Mouse (Mus musculus) testis, adult 2 months (tissue): ENCODE results near the gene Fbln7. TPM values are rescaled to one million over a fixed set of nuclear protein-coding genes. Genes with fewer than 3 reads are reported as not detected.

Experiments used
- H3K27ac ChIP-seq: fragments of 200-500 bp; 2 replicates; pipeline ENCODE4 v1.5.1; 2012; ENCODE audit warnings: low read depth, low read length; ENCODE audit not compliant: control insufficient read depth, insufficient read depth
- H3K27me3 ChIP-seq: fragments of 200-500 bp; 2 replicates; pipeline ENCODE4 v1.6.1; 2012; ENCODE audit warnings: mild to moderate bottlenecking, low read length, moderate library complexity; ENCODE audit not compliant: control insufficient read depth, insufficient read depth
- H3K36me3 ChIP-seq: fragments of 200-500 bp; 2 replicates; pipeline ENCODE4 v1.6.1; 2012; ENCODE audit warnings: mild to moderate bottlenecking, low read length; ENCODE audit not compliant: control insufficient read depth, insufficient read depth
- H3K4me1 ChIP-seq: fragments of 200-500 bp; 2 replicates; pipeline ENCODE4 v1.6.1; 2012; ENCODE audit warnings: low read length; ENCODE audit not compliant: control insufficient read depth, insufficient read depth
- H3K4me3 ChIP-seq: fragments of 200-500 bp; 2 replicates; pipeline ENCODE4 v1.5.1; 2012; ENCODE audit warnings: low read depth, mild to moderate bottlenecking, low read length, moderate library complexity, mixed read lengths; ENCODE audit not compliant: control insufficient read depth
- CTCF ChIP-seq: fragments of 200-500 bp; IDR thresholded peaks from 2 replicates; pipeline ENCODE4 v1.5.1; 2012; ENCODE audit warnings: low read depth, mild to moderate bottlenecking, inconsistent platforms, low read length, moderate library complexity; ENCODE audit not compliant: control insufficient read depth, insufficient read depth, insufficient replicate concordance
- POLR2A ChIP-seq: fragments of 200-500 bp; IDR thresholded peaks from 2 replicates; pipeline ENCODE4 v1.6.1; 2012; ENCODE audit warnings: low read depth, mild to moderate bottlenecking, inconsistent platforms, low read length, moderate library complexity; ENCODE audit not compliant: control insufficient read depth
- polyA plus RNA-seq: library from polyadenylated mRNA; depleted of rRNA; stranded (reverse); fragments of >200 nt; gene quantifications from 2 replicates; pipeline ENCODE4 v1.2.3, GENCODE M21; 2012; rRNA removed

The Fbln7 gene
- 0.20 and 0.37 TPM in 2 replicates for polyA plus RNA-seq

- Histone ChIP-seq H3K27me3 (no peaks in the 10 kb centered on the region), H3K27ac (peak within 1 kb of the TSS; percentile 24; the same call in 1 of the 2 replicates), H3K4me1 (peaks cover 6% of the 10 kb centered on the region), H3K36me3 (no peaks in the 10 kb centered on the region), H3K4me3 (peak within 1 kb of the TSS; percentile 72)
- TF ChIP-seq POLR2A, result no peak
- no peak for TF ChIP-seq CTCF
Observed at GRCm38 (mm10) chr2:128862636-128863035, at the start of gene Fbln7. TSS of gene Fbln7 (plus strand) at chr2:128862981.

DNA sequence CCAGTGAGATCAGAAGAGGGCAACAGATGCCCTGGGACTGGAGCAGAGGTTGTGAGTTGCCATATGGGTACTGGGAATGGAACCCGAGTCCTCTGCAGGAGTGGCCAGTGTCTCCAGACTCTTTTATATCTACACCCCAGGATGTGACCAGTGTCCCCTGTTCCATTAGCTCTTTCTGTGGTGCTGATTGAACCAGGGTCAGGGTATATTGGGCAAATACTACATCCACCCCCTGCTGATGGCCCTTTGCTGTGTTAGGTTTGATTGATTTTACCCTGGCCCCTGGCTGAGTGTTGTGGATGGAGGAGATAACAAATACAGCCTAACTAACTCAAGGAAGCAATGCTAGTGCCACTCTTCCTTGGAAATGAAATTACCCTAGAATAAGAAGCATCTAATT is 46.5 kb upstream of the Fbln7 start:
- no peaks in the 10 kb centered on the region for H3K36me3 ChIP-seq
- TF ChIP-seq POLR2A (no peak), CTCF (no peak)

GRCm38 (mm10) chr2:128816916-128817315 is 45.9 kb upstream of the Fbln7 start:
- Histone ChIP-seq H3K4me3 (no peak overlapping the region), H3K27ac (no peak overlapping the region), H3K4me1 (peaks cover 2% of the 10 kb centered on the region; the same call in 1 of the 2 replicates), H3K27me3 (no peaks in the 10 kb centered on the region), H3K36me3 (no peaks in the 10 kb centered on the region)
- TF ChIP-seq CTCF, result no peak
- TF ChIP-seq POLR2A, result no peak

More for the DNA sequence above, 46.5 kb upstream of the Fbln7 start:
- Histone ChIP-seq H3K4me3 (no peak overlapping the region), H3K4me1 (peaks cover under 1% of the 10 kb centered on the region; the same call in 1 of the 2 replicates), H3K27ac (no peak overlapping the region), H3K27me3 (no peaks in the 10 kb centered on the region)

DNA sequence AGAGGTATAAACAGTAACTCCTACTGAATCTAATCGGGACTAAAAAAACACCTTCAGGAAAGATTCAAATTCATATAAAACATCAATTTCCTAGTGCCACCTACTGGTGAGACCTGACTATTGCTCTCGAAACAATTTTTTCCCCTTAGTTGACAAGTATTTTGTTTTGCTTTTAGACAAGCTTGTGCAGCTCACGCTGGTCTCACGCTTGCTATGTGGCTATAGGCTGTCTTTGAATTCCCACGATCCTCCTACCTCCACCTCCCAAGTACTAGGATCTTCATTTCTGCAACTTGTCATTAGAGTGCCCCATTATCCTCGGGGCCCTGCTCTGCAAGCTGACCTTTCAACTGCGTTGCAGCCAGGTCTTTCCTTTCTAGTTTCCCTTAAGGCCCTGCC is 45.4 kb upstream of the Fbln7 start:
- TF ChIP-seq POLR2A, result no peak
- TF ChIP-seq CTCF, result no peak
- Histone ChIP-seq H3K36me3 (no peaks in the 10 kb centered on the region), H3K4me3 (peak overlapping the region; percentile 90), H3K27me3 (no peaks in the 10 kb centered on the region), H3K27ac (peak overlapping the region; percentile 75), H3K4me1 (peaks cover 2% of the 10 kb centered on the region; the same call in 1 of the 2 replicates)

- Histone ChIP-seq H3K36me3 (no peaks in the 10 kb centered on the region), H3K27me3 (no peaks in the 10 kb centered on the region), H3K4me3 (peak within 1 kb of the TSS; percentile 91), H3K4me1 (peaks cover 2% of the 10 kb centered on the region; the same call in 1 of the 2 replicates), H3K27ac (peak within 1 kb of the TSS; percentile 84)
- TF ChIP-seq POLR2A (peak; percentile 92), CTCF (no peak)
Observed at GRCm38 (mm10) chr2:128817786-128818681, 44.7 kb upstream of the Fbln7 start, which contains the start of gene Tmem87b. TSS of gene Tmem87b (plus strand) at chr2:128818118.

DNA sequence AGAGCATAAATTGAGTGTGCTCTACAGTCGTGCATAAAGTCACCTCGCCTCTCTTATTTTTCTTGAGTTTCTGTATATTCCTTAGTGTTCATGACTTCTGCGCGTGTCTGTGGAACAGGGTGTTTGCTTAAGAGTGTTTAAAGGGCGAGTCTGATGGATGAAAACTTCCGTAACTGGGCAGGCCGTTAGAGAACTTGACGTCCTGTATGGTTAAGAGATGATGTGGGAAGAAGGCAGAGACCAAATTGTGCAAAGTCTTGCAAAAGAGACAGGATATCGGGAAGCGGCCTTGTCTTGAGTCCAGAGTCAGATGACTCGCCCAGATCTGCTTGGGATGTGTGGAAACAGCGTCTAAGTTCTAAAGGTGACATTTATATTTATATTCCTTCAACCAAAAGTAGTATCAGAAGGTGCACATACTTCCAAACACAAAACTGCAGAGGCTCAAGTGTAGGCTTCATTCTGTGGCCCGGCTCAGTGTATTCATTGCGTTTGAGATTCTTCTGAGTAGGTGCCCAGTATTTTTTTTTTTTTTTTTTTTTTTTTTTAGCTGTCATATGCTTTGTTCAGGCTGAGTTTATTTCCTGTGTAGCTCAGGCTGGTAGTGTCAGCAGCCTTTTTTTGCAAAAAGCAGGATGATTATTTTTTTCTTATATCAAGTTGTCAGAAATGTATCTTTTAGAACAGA is 43.7 kb upstream of the Fbln7 start:
- H3K27ac ChIP-seq, result peak overlapping the region; percentile 84
- TF ChIP-seq CTCF, result no peak
- TF ChIP-seq POLR2A, result no peak

GRCm38 (mm10) chr2:128820631-128821030 is 42.1 kb upstream of the Fbln7 start:
- peaks cover 2% of the 10 kb centered on the region; the same call in 1 of the 2 replicates for H3K4me1 ChIP-seq
- H3K27ac ChIP-seq, result no peak overlapping the region
- TF ChIP-seq CTCF (no peak), POLR2A (no peak)
- no peaks in the 10 kb centered on the region for H3K27me3 ChIP-seq
- H3K4me3 ChIP-seq, result no peak overlapping the region
- no peaks in the 10 kb centered on the region for H3K36me3 ChIP-seq

More for the DNA sequence above, 43.7 kb upstream of the Fbln7 start:
- H3K36me3 ChIP-seq, result no peaks in the 10 kb centered on the region
- no peaks in the 10 kb centered on the region for H3K27me3 ChIP-seq
- H3K4me1 ChIP-seq, result peaks cover 2% of the 10 kb centered on the region; the same call in 1 of the 2 replicates
- H3K4me3 ChIP-seq, result peak overlapping the region; percentile 91
